Mouse (Mus musculus) c-Kit-positive CD71-positive TER-119-negative erythroid progenitor cells, embryonic 14.5 days (primary cell): ENCODE data around the gene Rmi2.

ENCODE experiments used
- DNase-seq: peaks from one replicate; pipeline ENCODE4 v3.0.0-alpha.2; 2013; ENCODE audit warnings: low read depth

Rmi2 gene

GRCm38 (mm10) chr16:10866841-10867240, 32.0 kb downstream of the Rmi2 start:
- DNase-seq = no peak

- DNase-seq = no peak
Observed at GRCm38 (mm10) chr16:10867501-10867900, 32.6 kb downstream of the Rmi2 start.

- peak; percentile 32 for DNase-seq
Observed at GRCm38 (mm10) chr16:10867904-10868440, 33.1 kb downstream of the Rmi2 start.

GRCm38 (mm10) chr16:10870969-10871368, 36.1 kb downstream of the Rmi2 start:
- DNase-seq = no peak

GRCm38 (mm10) chr16:10872825-10873360, 38.0 kb downstream of the Rmi2 start:
- no peak for DNase-seq

- DNase-seq = peak; percentile 56
Observed at GRCm38 (mm10) chr16:10873654-10874053, 38.8 kb downstream of the Rmi2 start.

GRCm38 (mm10) chr16:10878227-10878626, 43.4 kb downstream of the Rmi2 start:
- DNase-seq = no peak

GRCm38 (mm10) chr16:10879467-10879866, 44.6 kb downstream of the Rmi2 start:
- DNase-seq = peak; percentile 44

GRCm38 (mm10) chr16:10881231-10881962, 46.5 kb downstream of the Rmi2 start:
- DNase-seq = no peak

- no peak for DNase-seq
Observed at GRCm38 (mm10) chr16:10887436-10887835, 52.6 kb downstream of the Rmi2 start.

GRCm38 (mm10) chr16:10890363-10890762, 55.5 kb downstream of the Rmi2 start:
- DNase-seq = no peak

GRCm38 (mm10) chr16:10893161-10893560, 58.3 kb downstream of the Rmi2 start:
- no peak for DNase-seq

GRCm38 (mm10) chr16:10895906-10896305, 61.0 kb downstream of the Rmi2 start:
- DNase-seq = no peak

GRCm38 (mm10) chr16:10897372-10897771, 62.5 kb downstream of the Rmi2 start:
- DNase-seq = no peak

- DNase-seq = no peak
Observed at GRCm38 (mm10) chr16:10900736-10901135, 65.9 kb downstream of the Rmi2 start.

- DNase-seq = no peak
Observed at GRCm38 (mm10) chr16:10901956-10902355, 67.1 kb downstream of the Rmi2 start.

- DNase-seq = no peak
Observed at GRCm38 (mm10) chr16:10902849-10903248, 68.0 kb downstream of the Rmi2 start.

GRCm38 (mm10) chr16:10905661-10906113, 70.8 kb downstream of the Rmi2 start:
- DNase-seq = no peak

- DNase-seq = no peak
Observed at GRCm38 (mm10) chr16:10910541-10910940, 75.7 kb downstream of the Rmi2 start.

- no peak for DNase-seq
Observed at GRCm38 (mm10) chr16:10911061-10911460, 76.2 kb downstream of the Rmi2 start.

GRCm38 (mm10) chr16:10915066-10915465, 80.2 kb downstream of the Rmi2 start:
- DNase-seq = no peak

GRCm38 (mm10) chr16:10916271-10916670, 81.4 kb downstream of the Rmi2 start:
- no peak for DNase-seq

GRCm38 (mm10) chr16:10919856-10920255, 85.0 kb downstream of the Rmi2 start:
- no peak for DNase-seq

- DNase-seq = no peak
Observed at GRCm38 (mm10) chr16:10923561-10923960, 88.7 kb downstream of the Rmi2 start.
